Mouse (Mus musculus) hindbrain, embryonic 14.5 days (tissue): ENCODE data around the gene Lnpep. TPM values are rescaled to one million over a fixed set of nuclear protein-coding genes. Genes with fewer than 3 reads are reported as not detected.
"Not testable (repeated sequence)": the region's sequence is repeated elsewhere in the genome, so short reads cannot be mapped to it uniquely, and the experiment has no call there.

Experiments
- ATAC-seq: fragments of 200-750 bp; cut with Nextera tagmentation; 2 replicates; pipeline ENCODE4 v1.8.0; 2017; ENCODE audit warnings: moderate number of reproducible peaks, mild to moderate bottlenecking, moderate TSS enrichment, moderate library complexity; ENCODE audit not compliant: low FRiP score
- DNase-seq: peaks from one replicate; pipeline ENCODE4 v3.0.0-alpha.2; 2015; ENCODE audit warnings: low spot score
- H3K27ac ChIP-seq: fragments of 300-500 bp; sonication (generic); 2 replicates; pipeline ENCODE4 v1.5.1; 2014; ENCODE audit warnings: mild to moderate bottlenecking, moderate library complexity
- H3K27me3 ChIP-seq: fragments of 300-500 bp; sonication (generic); 2 replicates; pipeline ENCODE4 v1.6.1; 2014; ENCODE audit warnings: mild to moderate bottlenecking, low read length, mixed read lengths; ENCODE audit not compliant: control insufficient read depth, insufficient read depth
- H3K36me3 ChIP-seq: fragments of 300-500 bp; sonication (generic); replicated peaks from 2 replicates; pipeline ENCODE4 v1.6.1; 2014; ENCODE audit not compliant: control insufficient read depth, insufficient read depth
- H3K4me1 ChIP-seq: fragments of 300-500 bp; sonication (generic); replicated peaks from 2 replicates; pipeline ENCODE4 v1.6.1; 2014; ENCODE audit warnings: antibody characterized with exemption, low read length, mixed read lengths; ENCODE audit not compliant: control insufficient read depth, insufficient read depth
- H3K4me2 ChIP-seq: fragments of 300-500 bp; sonication (generic); replicated peaks from 2 replicates; pipeline ENCODE4 v1.6.1; 2014; ENCODE audit warnings: mild to moderate bottlenecking, moderate library complexity
- H3K4me3 ChIP-seq: fragments of 300-500 bp; sonication (generic); replicated peaks from 2 replicates; pipeline ENCODE4 v1.5.1; 2014; ENCODE audit warnings: mild to moderate bottlenecking, low read length
- H3K9ac ChIP-seq: fragments of 300-500 bp; sonication (generic); 2 replicates; pipeline ENCODE4 v1.6.1; 2014
- H3K9me3 ChIP-seq: fragments of 300-500 bp; sonication (generic); 2 replicates; pipeline ENCODE4 v1.6.1; 2016; ENCODE audit warnings: low read length; ENCODE audit not compliant: control insufficient read depth
- WGBS: fragments of 180-500 bp; shearing (Covaris S2); extraction: QIAGEN DNeasy Blood & Tissue Kit; methylation state at CpG from one replicate; pipeline ENCODE4 v1.1.7; 2014; 5-methylcytosine and 5-hydroxymethylcytosine counted together
- polyA plus RNA-seq: library from polyadenylated mRNA; unstranded; fragments of >200 nt; fragmentation: Nextera tagmentation; extraction: Ambion mirVana; gene quantifications from 2 replicates; pipeline ENCODE4 v1.2.1, GENCODE M21; 2014

Lnpep gene
- polyA plus RNA-seq, 1 experiment from 2014 or later, result 9.6 TPM

- H3K9ac ChIP-seq, H3K4me3 ChIP-seq, H3K27me3 ChIP-seq, H3K4me2 ChIP-seq, H3K36me3 ChIP-seq, DNase-seq, H3K27ac ChIP-seq, H3K4me1 ChIP-seq, H3K9me3 ChIP-seq, ATAC-seq: not testable (repeated sequence)
- WGBS, result 92% methylated on average over 7 of the region's 7 CpGs
Observed at GRCm38 (mm10) chr17:17628237-17628879, 3.5 kb upstream of the Lnpep start.

- peaks cover 12% of the 10 kb centered on the region for H3K4me1 ChIP-seq
- H3K4me3 ChIP-seq, result no peak overlapping the region
- no peak for ATAC-seq
- no peak for DNase-seq
- H3K27me3 ChIP-seq, result no peaks in the 10 kb centered on the region
- 88% methylated on average over 2 of the region's 2 CpGs for WGBS
- no peak overlapping the region for H3K4me2 ChIP-seq
- H3K36me3 ChIP-seq, result no peaks in the 10 kb centered on the region
- no peak overlapping the region for H3K9ac ChIP-seq
- no peaks in the 10 kb centered on the region for H3K9me3 ChIP-seq
- no peak overlapping the region for H3K27ac ChIP-seq
Observed at GRCm38 (mm10) chr17:17627558-17627957, 2.7 kb upstream of the Lnpep start.

DNA sequence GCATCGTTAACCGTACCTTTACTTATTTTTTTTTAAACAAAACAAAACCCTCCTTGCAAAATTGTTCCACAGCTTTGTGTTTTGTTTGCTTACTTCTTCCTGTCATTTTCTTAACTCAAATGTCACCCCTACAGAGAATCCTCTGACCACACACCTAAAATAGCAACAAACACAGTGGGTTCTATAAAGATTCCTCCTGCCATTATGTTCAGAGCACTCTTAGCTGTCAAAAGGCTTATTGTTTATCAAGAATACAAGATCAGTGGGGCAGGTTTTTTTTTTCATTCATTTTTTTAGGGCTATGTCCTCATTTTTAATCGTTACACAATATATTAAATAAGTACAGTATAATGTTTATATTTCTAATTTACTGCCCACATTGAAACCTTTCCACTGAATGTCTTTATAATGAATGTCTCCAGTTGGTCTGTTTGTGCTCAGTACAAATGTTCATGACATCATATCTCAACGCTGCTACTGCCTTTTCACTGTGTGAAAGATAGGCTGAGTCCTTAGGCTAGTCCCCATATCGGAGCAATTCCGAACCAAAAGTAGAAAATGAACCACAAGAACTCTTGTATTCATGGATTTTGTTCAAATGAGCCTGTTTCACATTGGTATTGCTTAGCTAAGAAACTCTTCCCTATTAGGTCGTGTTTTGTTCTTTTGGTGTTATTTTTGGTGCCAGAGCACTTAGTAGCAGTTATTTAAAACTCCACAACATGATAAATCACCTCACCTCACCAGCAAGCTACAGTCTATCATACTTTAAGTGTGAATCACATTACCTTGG lies 1.2 kb upstream of the Lnpep start:
- no peaks in the 10 kb centered on the region for H3K27me3 ChIP-seq
- peak overlapping the region; percentile 99 for H3K27ac ChIP-seq
- H3K4me2 ChIP-seq, result peak overlapping the region; percentile 80
- H3K36me3 ChIP-seq, result no peaks in the 10 kb centered on the region
- H3K4me3 ChIP-seq, result peak overlapping the region; percentile 76
- 53% methylated on average over 7 of the region's 7 CpGs for WGBS
- H3K9ac ChIP-seq, result peak overlapping the region; percentile 93
- no peaks in the 10 kb centered on the region for H3K9me3 ChIP-seq
- peaks cover 23% of the 10 kb centered on the region for H3K4me1 ChIP-seq
- DNase-seq, result peak; percentile 27
- no peak for ATAC-seq

DNA sequence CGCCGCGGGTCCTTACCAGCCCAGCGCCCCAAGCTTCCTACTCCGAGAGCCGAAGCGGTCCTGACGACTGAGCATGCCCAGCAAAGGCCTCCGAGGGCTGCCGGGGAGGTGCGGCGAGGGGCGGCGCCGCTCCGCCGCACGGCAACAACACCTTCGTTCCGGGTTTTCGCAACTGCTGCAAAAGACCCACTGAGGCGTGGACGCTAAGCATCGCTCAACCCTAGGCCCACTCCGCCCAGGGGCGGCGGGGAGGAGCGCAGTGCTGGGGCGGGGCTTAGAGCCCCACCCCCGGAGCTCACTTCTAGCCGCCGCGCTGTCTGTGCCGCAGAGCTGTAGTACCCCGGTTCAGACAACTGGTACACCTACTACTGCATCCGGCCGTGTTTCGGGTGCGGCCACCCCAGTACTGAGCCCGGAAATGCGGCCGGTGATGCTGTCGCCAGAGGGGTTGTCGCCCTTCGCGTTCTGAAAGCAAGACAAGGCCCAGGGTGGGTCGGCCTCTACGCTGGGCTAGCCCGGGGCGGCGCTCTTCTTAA lies 361 bp downstream of the Lnpep start:
- Histone ChIP-seq H3K4me2 (peak overlapping the region; percentile 80), H3K27ac (peak overlapping the region; percentile 99), H3K36me3 (no peaks in the 10 kb centered on the region), H3K4me3 (peak overlapping the region; percentile 76), H3K4me1 (peaks cover 23% of the 10 kb centered on the region), H3K27me3 (no peaks in the 10 kb centered on the region), H3K9me3 (no peaks in the 10 kb centered on the region), H3K9ac (peak overlapping the region; percentile 93)
- WGBS, result under 1% methylated on average over 51 of the region's 51 CpGs
- peak; percentile 94 for DNase-seq
- ATAC-seq, result peak; percentile 97

GRCm38 (mm10) chr17:17623890-17624420 lies 895 bp downstream of the Lnpep start:
- no peaks in the 10 kb centered on the region for H3K27me3 ChIP-seq
- peak overlapping the region; percentile 93 for H3K9ac ChIP-seq
- ATAC-seq (peak; percentile 5), DNase-seq (peak; percentile 28)
- peak overlapping the region; percentile 76 for H3K4me3 ChIP-seq
- WGBS, result under 1% methylated on average over 42 of the region's 42 CpGs
- H3K27ac ChIP-seq, result peak overlapping the region; percentile 99
- H3K4me1 ChIP-seq, result peaks cover 23% of the 10 kb centered on the region
- peak overlapping the region; percentile 80 for H3K4me2 ChIP-seq
- H3K9me3 ChIP-seq, result no peaks in the 10 kb centered on the region
- no peaks in the 10 kb centered on the region for H3K36me3 ChIP-seq

DNA sequence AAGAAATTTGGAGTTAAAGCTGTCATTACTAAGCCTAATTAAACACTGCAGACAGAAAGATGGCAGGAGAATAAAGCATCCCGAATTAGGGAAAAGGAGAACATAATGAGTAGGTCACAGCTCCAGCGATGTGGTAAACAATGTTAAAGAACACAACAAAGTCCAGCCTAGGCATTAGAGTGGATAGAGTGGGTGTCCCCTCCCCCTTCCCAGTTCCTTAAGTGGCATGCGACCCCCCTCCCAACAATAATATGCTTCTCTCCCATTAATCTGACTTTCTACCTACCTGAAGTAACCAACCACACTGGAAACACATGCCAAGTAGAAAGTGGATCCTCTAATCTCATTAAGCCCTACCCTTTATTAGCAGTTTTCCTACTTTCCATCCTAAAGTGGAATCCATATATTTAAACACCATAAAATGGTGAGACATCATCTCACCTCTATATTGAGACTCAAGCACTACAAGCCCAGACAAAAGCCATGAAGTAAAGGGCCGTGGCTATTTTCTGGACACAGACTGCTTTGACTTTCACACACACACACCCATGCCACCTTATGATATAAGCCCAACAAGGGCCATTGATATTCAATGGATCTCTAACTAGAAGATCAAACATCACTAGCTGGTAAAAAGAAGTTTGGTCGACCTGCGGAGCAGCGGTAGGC lies 1.5 kb downstream of the Lnpep start:
- Histone ChIP-seq H3K27ac (peak overlapping the region; percentile 99), H3K4me1 (peaks cover 23% of the 10 kb centered on the region)
- 2% methylated on average over 7 of the region's 7 CpGs for WGBS

DNA sequence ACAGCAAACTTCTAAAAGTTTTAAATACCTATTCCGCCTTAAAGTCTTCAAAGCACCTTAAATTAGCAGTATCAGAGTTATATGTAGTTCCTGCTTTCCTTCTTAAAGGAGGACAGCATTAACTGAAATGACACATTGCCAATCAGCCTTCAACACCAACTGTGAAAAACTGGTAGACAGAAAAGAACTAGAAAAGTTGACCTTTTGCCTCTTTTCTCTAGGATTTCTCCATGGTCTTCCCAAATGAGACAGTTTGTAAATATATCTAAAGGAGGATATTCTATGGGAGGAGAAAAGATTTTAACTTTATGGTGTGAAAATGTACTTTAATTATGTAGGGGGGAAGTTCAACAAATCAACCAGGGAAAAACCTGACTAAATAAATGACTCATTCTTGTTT lies 2.3 kb downstream of the Lnpep start:
- peaks cover 23% of the 10 kb centered on the region for H3K4me1 ChIP-seq
- no peaks in the 10 kb centered on the region for H3K9me3 ChIP-seq
- peak overlapping the region; percentile 80 for H3K4me2 ChIP-seq
- H3K27ac ChIP-seq, result no peak overlapping the region
- 100% methylated on average over 1 of the region's 1 CpGs for WGBS
- ATAC-seq (no peak), DNase-seq (no peak)
- H3K36me3 ChIP-seq, result no peaks in the 10 kb centered on the region
- no peak overlapping the region for H3K9ac ChIP-seq
- no peak overlapping the region for H3K4me3 ChIP-seq
- no peaks in the 10 kb centered on the region for H3K27me3 ChIP-seq

More for the DNA sequence above, 1.5 kb downstream of the Lnpep start:
- Histone ChIP-seq H3K36me3 (no peaks in the 10 kb centered on the region), H3K27me3 (no peaks in the 10 kb centered on the region), H3K4me2 (peak overlapping the region; percentile 80), H3K9me3 (no peaks in the 10 kb centered on the region), H3K4me3 (peak overlapping the region; percentile 76), H3K9ac (peak overlapping the region; percentile 93)
- no peak for DNase-seq
- no peak for ATAC-seq

DNA sequence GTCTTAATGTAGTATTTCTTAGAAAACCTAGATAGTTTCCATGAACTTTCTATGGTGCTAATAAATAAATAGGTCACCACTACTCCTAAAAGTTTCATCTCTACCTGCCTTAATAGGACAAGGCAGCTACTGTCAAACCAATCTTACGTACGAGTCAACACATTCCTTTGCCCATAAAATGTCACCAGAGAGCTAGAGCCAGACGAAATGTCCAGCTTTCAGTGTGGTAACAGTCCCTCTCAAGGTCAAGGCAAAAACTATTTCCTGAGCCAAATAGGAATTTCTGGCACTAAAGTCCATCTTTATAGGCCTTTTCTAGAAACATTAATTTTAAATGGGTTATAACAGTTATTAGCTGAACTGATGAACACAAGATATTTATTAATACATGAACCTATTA lies 3.3 kb downstream of the Lnpep start:
- no peaks in the 10 kb centered on the region for H3K27me3 ChIP-seq
- no peak overlapping the region for H3K9ac ChIP-seq
- no peak for DNase-seq
- no peak overlapping the region for H3K4me3 ChIP-seq
- no peak for ATAC-seq
- H3K4me1 ChIP-seq, result peaks cover 22% of the 10 kb centered on the region
- H3K27ac ChIP-seq, result no peak overlapping the region
- H3K4me2 ChIP-seq, result no peak overlapping the region
- H3K9me3 ChIP-seq, result no peaks in the 10 kb centered on the region
- 75% methylated on average over 3 of the region's 3 CpGs for WGBS
- H3K36me3 ChIP-seq, result no peaks in the 10 kb centered on the region

DNA sequence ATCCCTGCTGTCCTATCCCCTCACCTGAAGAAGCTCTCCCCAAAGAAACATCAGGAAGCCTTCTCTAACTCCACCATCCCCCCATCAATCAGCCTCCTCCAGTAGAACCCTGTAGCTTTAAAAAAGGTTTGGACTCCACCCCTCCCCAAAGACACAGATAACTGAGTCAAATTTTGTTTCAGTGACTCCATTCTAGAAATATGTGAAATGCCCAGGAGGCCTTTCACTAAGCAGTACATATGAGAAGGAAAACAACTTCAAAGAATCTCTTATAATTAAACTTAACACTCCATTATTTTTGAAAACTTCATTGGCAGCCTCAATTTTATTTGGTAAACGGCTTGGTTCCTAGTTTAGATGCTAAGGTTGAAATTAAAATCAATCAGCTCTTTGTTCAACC lies 6.4 kb downstream of the Lnpep start:
- Histone ChIP-seq H3K4me1 (peaks cover 17% of the 10 kb centered on the region), H3K27ac (no peak overlapping the region), H3K4me3 (no peak overlapping the region), H3K4me2 (no peak overlapping the region), H3K9ac (no peak overlapping the region), H3K36me3 (no peaks in the 10 kb centered on the region), H3K27me3 (no peaks in the 10 kb centered on the region), H3K9me3 (no peaks in the 10 kb centered on the region)
- no peak for DNase-seq
- ATAC-seq, result no peak
- WGBS, result 81% methylated on average over 1 of the region's 1 CpGs
